Mouse (Mus musculus) hindbrain, embryonic 11.5 days (tissue): ENCODE results near the gene Atp5b. TPM values are rescaled to one million over a fixed set of nuclear protein-coding genes. Genes with fewer than 3 reads are reported as not detected.

Experiments
- ATAC-seq: fragments of 200-750 bp; cut with Nextera tagmentation; 2 replicates; pipeline ENCODE4 v1.8.0; 2017; ENCODE audit warnings: mild to moderate bottlenecking, moderate TSS enrichment, moderate library complexity; ENCODE audit not compliant: low FRiP score
- DNase-seq: peaks from one replicate; pipeline ENCODE4 v3.0.0-alpha.2; 2015; ENCODE audit warnings: low spot score
- H3K27ac ChIP-seq: fragments of 300-500 bp; sonication (generic); 2 replicates; pipeline ENCODE4 v1.5.1; 2014; ENCODE audit warnings: mild to moderate bottlenecking, low read depth, low read length
- H3K27me3 ChIP-seq: fragments of 300-500 bp; sonication (generic); 2 replicates; pipeline ENCODE4 v1.6.1; 2014; ENCODE audit warnings: mild to moderate bottlenecking, low read length, moderate library complexity, mixed read lengths; ENCODE audit not compliant: control insufficient read depth, insufficient read depth
- H3K36me3 ChIP-seq: fragments of 300-500 bp; sonication (generic); 2 replicates; pipeline ENCODE4 v1.6.1; 2014; ENCODE audit warnings: mild to moderate bottlenecking, low read length, moderate library complexity, mixed read lengths; ENCODE audit not compliant: control insufficient read depth, insufficient read depth
- H3K4me1 ChIP-seq: fragments of 300-500 bp; sonication (generic); replicated peaks from 2 replicates; pipeline ENCODE4 v1.6.1; 2014; ENCODE audit warnings: low read length, mixed read lengths; ENCODE audit not compliant: control insufficient read depth, insufficient read depth
- H3K4me2 ChIP-seq: fragments of 300-500 bp; sonication (generic); replicated peaks from 2 replicates; pipeline ENCODE4 v1.6.1; 2014; ENCODE audit warnings: mild to moderate bottlenecking, low read depth, low read length
- H3K4me3 ChIP-seq: fragments of 300-500 bp; sonication (generic); 2 replicates; pipeline ENCODE4 v1.5.1; 2014; ENCODE audit warnings: low read depth, low read length
- H3K9ac ChIP-seq: fragments of 300-500 bp; sonication (generic); 2 replicates; pipeline ENCODE4 v1.6.1; 2014; ENCODE audit warnings: low read depth, low read length
- H3K9me3 ChIP-seq: fragments of 300-500 bp; sonication (generic); 2 replicates; pipeline ENCODE4 v1.6.1; 2016; ENCODE audit warnings: low read length; ENCODE audit not compliant: control insufficient read depth
- WGBS: fragments of 180-500 bp; shearing (Covaris S2); extraction: QIAGEN DNeasy Blood & Tissue Kit; methylation state at CpG from one replicate; pipeline ENCODE4 v1.1.7; 2014; 5-methylcytosine and 5-hydroxymethylcytosine counted together
- polyA plus RNA-seq: library from polyadenylated mRNA; unstranded; fragments of >200 nt; fragmentation: Nextera tagmentation; extraction: Ambion mirVana; gene quantifications from 2 replicates; pipeline ENCODE4 v1.2.1, GENCODE M21; 2014

The Atp5b gene
- polyA plus RNA-seq, 1 experiment from 2014 or later = 2,416 TPM

GRCm38 (mm10) chr10:128096313-128096692, 13.2 kb downstream of the Atp5b start:
- ATAC-seq (no peak), DNase-seq (no peak)
- Histone ChIP-seq H3K4me1 (peaks cover 20% of the 10 kb centered on the region), H3K9ac (no peak overlapping the region; the same call in 1 of the 2 replicates), H3K4me2 (peak overlapping the region; percentile 13; the same call in 1 of the 2 replicates), H3K27ac (no peak overlapping the region), H3K27me3 (no peaks in the 10 kb centered on the region), H3K9me3 (no peaks in the 10 kb centered on the region), H3K4me3 (peak overlapping the region; percentile 100), H3K36me3 (no peaks in the 10 kb centered on the region)
- 20% methylated on average over 4 of the region's 4 CpGs for WGBS

- H3K4me2 ChIP-seq = peak overlapping the region; percentile 54
- no peaks in the 10 kb centered on the region for H3K9me3 ChIP-seq
- peak overlapping the region; percentile 100 for H3K4me3 ChIP-seq
- H3K27me3 ChIP-seq = no peaks in the 10 kb centered on the region
- WGBS = under 1% methylated on average over 74 of the region's 86 CpGs
- ATAC-seq (peak; percentile 71), DNase-seq (peak; percentile 96)
- no peaks in the 10 kb centered on the region for H3K36me3 ChIP-seq
- H3K27ac ChIP-seq = peak overlapping the region; percentile 77
- peak overlapping the region; percentile 89 for H3K9ac ChIP-seq
- peaks cover 13% of the 10 kb centered on the region for H3K4me1 ChIP-seq
Measured at GRCm38 (mm10) chr10:128096693-128097586, 13.9 kb downstream of the Atp5b start.

- peak overlapping the region; percentile 54 for H3K4me2 ChIP-seq
- H3K4me1 ChIP-seq = 0 out of 2 replicates have a peak, but pooled peaks cover 10% of the 10 kb centered on the region
- peak overlapping the region; percentile 100 for H3K4me3 ChIP-seq
- no peaks in the 10 kb centered on the region for H3K9me3 ChIP-seq
- no peak for ATAC-seq
- DNase-seq = peak; percentile 71
- H3K9ac ChIP-seq = peak overlapping the region; percentile 89
- WGBS = 0% methylated on average over 13 of the region's 13 CpGs
- H3K27ac ChIP-seq = peak overlapping the region; percentile 77
- no peaks in the 10 kb centered on the region for H3K36me3 ChIP-seq
- H3K27me3 ChIP-seq = no peaks in the 10 kb centered on the region
Measured at GRCm38 (mm10) chr10:128097587-128097971, 14.5 kb downstream of the Atp5b start.

- no peak for DNase-seq
- H3K36me3 ChIP-seq = peaks cover 10% of the 10 kb centered on the region; the same call in 1 of the 2 replicates
- 89% methylated on average over 4 of the region's 4 CpGs for WGBS
Measured at GRCm38 (mm10) chr10:128110103-128110761, 27.2 kb downstream of the Atp5b start.

GRCm38 (mm10) chr10:128111227-128111626, 28.2 kb downstream of the Atp5b start:
- Histone ChIP-seq H3K27me3 (no peaks in the 10 kb centered on the region), H3K9ac (no peak overlapping the region), H3K4me1 (no peaks in the 10 kb centered on the region), H3K36me3 (peaks cover 16% of the 10 kb centered on the region; the same call in 1 of the 2 replicates), H3K27ac (no peak overlapping the region), H3K4me2 (no peak overlapping the region), H3K9me3 (no peaks in the 10 kb centered on the region), H3K4me3 (no peak overlapping the region)
- DNase-seq = no peak
- no peak for ATAC-seq

More at GRCm38 (mm10) chr10:128110103-128110761, 27.2 kb downstream of the Atp5b start:
- no peaks in the 10 kb centered on the region for H3K9me3 ChIP-seq
- ATAC-seq = no peak
- H3K27me3 ChIP-seq = no peaks in the 10 kb centered on the region
- no peak overlapping the region for H3K4me3 ChIP-seq
- H3K4me2 ChIP-seq = no peak overlapping the region
- no peaks in the 10 kb centered on the region for H3K4me1 ChIP-seq
- no peak overlapping the region for H3K9ac ChIP-seq
- H3K27ac ChIP-seq = no peak overlapping the region

- Histone ChIP-seq H3K4me2 (no peak overlapping the region), H3K9ac (no peak overlapping the region), H3K4me1 (no peaks in the 10 kb centered on the region), H3K27ac (no peak overlapping the region), H3K4me3 (no peak overlapping the region), H3K9me3 (no peaks in the 10 kb centered on the region), H3K36me3 (peaks cover 33% of the 10 kb centered on the region), H3K27me3 (no peaks in the 10 kb centered on the region)
- ATAC-seq (no peak), DNase-seq (no peak)
- 94% methylated on average over 7 of the region's 7 CpGs for WGBS
Measured at GRCm38 (mm10) chr10:128123833-128124232, 40.8 kb downstream of the Atp5b start.

- Histone ChIP-seq H3K4me3 (no peak overlapping the region), H3K9me3 (no peaks in the 10 kb centered on the region), H3K27me3 (no peaks in the 10 kb centered on the region), H3K36me3 (peaks cover 24% of the 10 kb centered on the region), H3K9ac (no peak overlapping the region), H3K27ac (no peak overlapping the region), H3K4me1 (no peaks in the 10 kb centered on the region), H3K4me2 (no peak overlapping the region)
- 97% methylated on average over 9 of the region's 9 CpGs for WGBS
- no peak for ATAC-seq
- DNase-seq = no peak
Measured at GRCm38 (mm10) chr10:128124831-128125230, 41.8 kb downstream of the Atp5b start.

GRCm38 (mm10) chr10:128125951-128126350, 42.9 kb downstream of the Atp5b start:
- DNase-seq (no peak), ATAC-seq (no peak)
- Histone ChIP-seq H3K4me2 (no peak overlapping the region), H3K4me1 (no peaks in the 10 kb centered on the region), H3K27me3 (no peaks in the 10 kb centered on the region), H3K36me3 (peaks cover 24% of the 10 kb centered on the region), H3K9ac (no peak overlapping the region), H3K4me3 (no peak overlapping the region), H3K27ac (no peak overlapping the region), H3K9me3 (no peaks in the 10 kb centered on the region)
- 93% methylated on average over 14 of the region's 14 CpGs for WGBS
